Mouse (Mus musculus) v-Abl transformed pro-B cells (cell line): ENCODE data around the gene Gm5796.
"Not testable (repeated sequence)": the region's sequence is repeated elsewhere in the genome, so short reads cannot be mapped to it uniquely, and the experiment has no call there.

Experiments
- in situ Hi-C, 2 experiments: fragments of 400-800 bp; cut with MboI; formaldehyde crosslinking; loops; one replicate each; pipeline ENCODE4 v1.15.1; 2025; ENCODE audit not compliant: unreplicated experiment in 2 of 2

The Gm5796 gene

DNA sequence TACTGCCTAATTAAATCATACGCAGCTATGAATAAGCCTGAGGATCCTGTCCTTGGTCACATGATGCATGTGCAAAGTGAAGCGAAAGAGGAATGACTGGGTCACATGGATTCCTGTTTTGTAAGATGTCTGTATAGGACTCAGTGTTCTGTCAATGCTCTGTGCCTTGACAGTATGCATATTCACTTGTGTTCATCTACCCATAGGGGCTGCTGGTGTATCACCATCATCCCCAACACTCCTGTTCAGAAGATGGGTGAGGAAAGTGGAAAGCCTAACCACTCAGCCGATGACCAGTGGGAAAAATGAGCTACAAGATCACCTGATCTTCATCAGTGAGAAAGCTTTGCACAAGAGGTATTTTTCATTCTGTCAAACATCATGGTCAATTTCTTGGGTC lies at the start of gene Gm5796:
Gene Gm5796 (plus strand): TSS at position 301 of the 400 bp plus-strand sequence.
- in situ Hi-C loops: not testable (repeated sequence)

DNA sequence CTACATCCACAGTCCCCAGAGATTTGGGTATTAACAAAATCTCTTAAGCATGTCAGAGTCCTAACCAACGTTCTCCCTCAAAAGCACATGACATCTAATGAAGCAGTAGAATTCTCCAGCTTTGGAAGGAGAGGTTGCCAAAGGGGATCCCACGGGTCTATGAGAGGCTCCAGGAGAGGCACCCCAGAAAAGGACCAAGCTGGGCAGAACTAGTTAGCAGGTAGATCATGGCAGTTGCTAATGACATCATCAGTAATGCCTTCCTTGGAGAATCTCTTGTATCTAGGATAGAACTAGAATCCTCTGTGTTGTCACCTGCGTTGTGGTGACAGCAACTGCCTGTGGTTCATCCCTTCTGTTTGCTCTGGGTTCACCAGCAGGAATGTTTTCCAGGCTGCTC lies 25.6 kb upstream of the Gm5796 start, which contains the start of gene Gm3099:
Gene Gm3099 (plus strand): TSS at position 301 of the 400 bp plus-strand sequence.
- in situ Hi-C loops: not testable (repeated sequence)

DNA sequence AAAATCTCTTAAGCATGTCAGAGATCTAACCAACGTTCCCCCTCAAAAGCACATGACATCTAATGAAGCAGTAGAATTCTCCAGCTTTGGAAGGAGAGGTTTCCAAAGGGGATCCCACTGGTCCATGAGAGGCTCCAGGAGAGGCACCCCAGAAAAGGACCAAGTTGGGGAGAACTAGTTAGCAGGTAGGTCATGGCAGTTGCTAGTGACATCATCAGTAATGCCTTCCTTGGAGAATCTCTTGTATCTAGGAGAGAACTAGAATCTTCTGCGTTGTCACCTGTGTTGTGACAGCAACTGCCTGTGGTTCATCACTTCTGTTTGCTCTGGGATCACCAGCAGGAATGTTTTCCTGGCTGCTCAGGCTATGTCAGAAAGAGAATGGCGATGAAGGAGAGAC lies 60.1 kb downstream of the Gm5796 start, which contains the start of gene Gm3115:
Gene Gm3115 (plus strand): TSS at position 301 of the 400 bp plus-strand sequence.
- in situ Hi-C loops: not testable (repeated sequence)
